Mouse (Mus musculus): Measurements from ENCODE around the gene Slc25a44. TPM values are rescaled to one million over a fixed set of nuclear protein-coding genes. Genes with fewer than 3 reads are reported as not detected.
A peak's percentile ranks its signal among the peaks of the same experiment; 100 is the strongest.

Gene Slc25a44
- polyA plus RNA-seq, 1 experiment from 2014 or later = 18.3 TPM

DNA sequence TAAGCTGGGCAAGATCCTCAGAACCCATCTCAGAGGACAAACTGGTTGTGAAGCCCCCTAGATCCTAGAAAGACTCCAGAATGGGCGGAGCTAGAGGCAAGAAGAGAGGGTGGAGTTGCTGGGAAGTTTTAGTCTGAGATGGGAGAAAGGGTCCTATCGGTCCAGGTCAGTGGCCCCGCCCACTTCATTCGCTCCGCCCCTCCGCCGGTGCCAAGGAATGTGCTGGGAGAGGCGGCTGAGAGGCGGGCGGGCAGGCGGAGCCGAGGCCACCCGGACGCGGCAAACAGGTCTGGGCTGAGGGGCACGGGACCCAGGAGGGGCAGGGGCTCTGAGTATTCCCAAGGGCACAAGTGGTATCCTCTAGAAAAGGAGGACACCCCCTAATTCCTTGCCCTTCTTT, 60.6 kb downstream of the Slc25a44 start, which contains the start of gene Paqr6:
Paqr6 (plus strand) TSS at position 248 of the 400 bp plus-strand sequence.
- peak; percentile 63 for ATAC-seq (ENCODE audit: insufficient read depth)

GRCm38 (mm10) chr3:88363700-88364099, 61.2 kb downstream of the Slc25a44 start:
- WGBS = 45% methylated on average over 4 of the region's 4 CpGs

More for the DNA sequence above, 60.6 kb downstream of the Slc25a44 start, which contains the start of gene Paqr6:
- Histone ChIP-seq H3K9me3 (ENCODE audit: low read depth, low read length) (no peaks in the 10 kb centered on the region), H3K4me1 (ENCODE audit: insufficient read depth) (peaks cover 5% of the 10 kb centered on the region; the same call in 1 of the 2 replicates), H3K27me3 (ENCODE audit: insufficient read depth, low read length) (peaks cover 21% of the 10 kb centered on the region), H3K36me3 (ENCODE audit: insufficient read depth) (peaks cover 33% of the 10 kb centered on the region), H3K4me3 (ENCODE audit: low read depth, low read length) (peak within 1 kb of the TSS; percentile 26), H3K27ac (ENCODE audit: low read depth) (peak within 1 kb of the TSS; percentile 73; the same call in 1 of the 2 replicates), H3K4me2 (peak within 1 kb of the TSS; percentile 55), H3K9ac (peak within 1 kb of the TSS; percentile 7)
- DNase-seq = peak; percentile 91
- TF ChIP-seq CTCF (IDR thresholded peaks at IDR 0.05; ENCODE audit: low read depth) = no peak
- WGBS = 2% methylated on average over 16 of the region's 16 CpGs

DNA sequence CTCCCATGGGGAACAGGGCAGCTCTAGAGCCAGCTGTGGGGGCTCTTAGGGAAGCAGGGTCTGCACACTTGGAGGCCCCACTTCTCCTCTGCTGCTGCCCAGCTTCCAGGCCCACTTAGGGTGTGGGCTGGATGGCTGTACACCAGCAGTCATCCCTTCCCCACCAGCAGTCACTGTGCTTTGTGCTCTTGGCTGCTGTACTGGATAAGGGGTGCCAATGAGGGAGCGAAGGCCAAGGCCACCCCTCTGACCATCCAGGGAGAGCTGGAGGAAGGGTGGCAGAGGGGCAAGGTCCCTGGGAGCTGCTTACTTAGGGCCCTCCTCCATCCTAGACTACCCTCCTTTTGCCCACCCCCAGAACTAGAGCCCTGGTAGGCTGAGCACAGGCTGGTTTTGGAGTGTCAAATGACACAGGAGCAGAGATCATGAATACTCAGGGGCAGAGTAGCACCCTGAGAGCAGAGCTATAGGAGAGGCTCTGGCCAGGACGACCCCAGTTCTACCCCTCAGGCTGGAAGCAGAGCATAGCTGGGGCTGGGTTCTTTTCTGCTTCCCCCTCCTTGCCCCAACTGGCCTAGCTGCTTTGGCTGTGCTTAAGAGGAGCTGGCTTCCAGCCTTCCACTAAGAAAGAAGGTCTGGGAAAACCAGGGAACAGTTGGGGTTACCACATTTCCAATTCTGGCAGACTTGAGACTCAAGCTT, 63.2 kb downstream of the Slc25a44 start:
- ATAC-seq (ENCODE audit: insufficient read depth) = no peak
- no peak overlapping the region for H3K4me3 ChIP-seq (ENCODE audit: low read depth, low read length)
- no peak overlapping the region for H3K9ac ChIP-seq
- H3K4me1 ChIP-seq (ENCODE audit: insufficient read depth) = peaks cover 5% of the 10 kb centered on the region; the same call in 1 of the 2 replicates
- no peak overlapping the region for H3K27ac ChIP-seq (ENCODE audit: low read depth)
- no peak for TF ChIP-seq CTCF (IDR thresholded peaks at IDR 0.05; ENCODE audit: low read depth)
- WGBS = 84% methylated on average over 2 of the region's 2 CpGs
- no peaks in the 10 kb centered on the region for H3K9me3 ChIP-seq (ENCODE audit: low read depth, low read length)
- DNase-seq = no peak
- peaks cover 59% of the 10 kb centered on the region for H3K36me3 ChIP-seq (ENCODE audit: insufficient read depth)
- H3K4me2 ChIP-seq = no peak overlapping the region
- H3K27me3 ChIP-seq (ENCODE audit: insufficient read depth, low read length) = peaks cover 21% of the 10 kb centered on the region

More at GRCm38 (mm10) chr3:88363700-88364099, 61.2 kb downstream of the Slc25a44 start:
- H3K27ac ChIP-seq (ENCODE audit: low read depth) = peak overlapping the region; percentile 73; the same call in 1 of the 2 replicates
- peaks cover 5% of the 10 kb centered on the region; the same call in 1 of the 2 replicates for H3K4me1 ChIP-seq (ENCODE audit: insufficient read depth)
- no peak overlapping the region for H3K9ac ChIP-seq
- DNase-seq = peak; percentile 33
- H3K9me3 ChIP-seq (ENCODE audit: low read depth, low read length) = no peaks in the 10 kb centered on the region
- ATAC-seq (ENCODE audit: insufficient read depth) = peak; percentile 25; the same call in 1 of the 2 replicates
- peaks cover 21% of the 10 kb centered on the region for H3K27me3 ChIP-seq (ENCODE audit: insufficient read depth, low read length)
- TF ChIP-seq CTCF (IDR thresholded peaks at IDR 0.05; ENCODE audit: low read depth) = no peak
- H3K4me3 ChIP-seq (ENCODE audit: low read depth, low read length) = no peak overlapping the region
- H3K36me3 ChIP-seq (ENCODE audit: insufficient read depth) = peaks cover 40% of the 10 kb centered on the region
- H3K4me2 ChIP-seq = peak overlapping the region; percentile 55; the same call in 1 of the 2 replicates

DNA sequence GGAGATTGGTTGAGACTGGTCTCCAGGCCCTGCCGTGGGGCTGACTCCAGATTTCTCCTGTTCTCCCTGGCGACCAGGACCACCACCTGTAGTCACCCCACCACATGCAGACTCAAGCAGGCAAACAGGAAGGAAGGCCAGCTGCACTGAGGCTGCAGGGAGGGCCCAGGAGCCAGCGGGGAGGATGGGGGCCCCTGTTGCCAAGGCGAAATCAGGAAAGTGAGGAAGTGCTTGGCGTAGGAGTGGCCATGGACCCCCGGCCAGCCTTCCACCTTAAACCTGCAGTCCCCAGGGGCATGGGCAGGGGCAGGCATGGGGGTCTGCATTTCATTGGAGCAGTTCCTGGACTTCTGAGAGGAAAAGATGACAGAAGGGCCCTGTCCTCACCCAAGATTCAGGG, 63.8 kb downstream of the Slc25a44 start:
- WGBS = 65% methylated on average over 6 of the region's 6 CpGs
- H3K36me3 ChIP-seq (ENCODE audit: insufficient read depth) = peaks cover 66% of the 10 kb centered on the region
- DNase-seq (no peak), ATAC-seq (ENCODE audit: insufficient read depth) (no peak)
- no peaks in the 10 kb centered on the region for H3K9me3 ChIP-seq (ENCODE audit: low read depth, low read length)
- H3K27me3 ChIP-seq (ENCODE audit: insufficient read depth, low read length) = peaks cover 18% of the 10 kb centered on the region
- no peak overlapping the region for H3K27ac ChIP-seq (ENCODE audit: low read depth)
- peaks cover 5% of the 10 kb centered on the region; the same call in 1 of the 2 replicates for H3K4me1 ChIP-seq (ENCODE audit: insufficient read depth)
- TF ChIP-seq CTCF (IDR thresholded peaks at IDR 0.05; ENCODE audit: low read depth) = no peak
- no peak overlapping the region for H3K4me3 ChIP-seq (ENCODE audit: low read depth, low read length)
- no peak overlapping the region for H3K4me2 ChIP-seq
- H3K9ac ChIP-seq = no peak overlapping the region

Small RNA genes lying within 50 kb of the gene (microRNA-seq; reads per million reads assigned to microRNA genes)
- gene Mir7011 (ENCODE audit: borderline number of aligned reads) = not detected

Other genes starting within 250 kb of the Slc25a44 start
- not detected in 2 replicates for gene Rhbg, start 170.4 kb downstream of the Slc25a44 start, polyA plus RNA-seq (2014; fragmentation: Nextera tagmentation; extraction: Ambion mirVana)
- not detected in 2 replicates for gene Gm38392, start 137.9 kb downstream of the Slc25a44 start, polyA plus RNA-seq (2014; fragmentation: Nextera tagmentation; extraction: Ambion mirVana)
- 9.1 and 9.9 TPM in 2 replicates for gene Tsacc, start 128.1 kb downstream of the Slc25a44 start, polyA plus RNA-seq (2014; fragmentation: Nextera tagmentation; extraction: Ambion mirVana)
- 594 and 602 TPM in 2 replicates for gene Cct3, start 128.0 kb downstream of the Slc25a44 start, polyA plus RNA-seq (2014; fragmentation: Nextera tagmentation; extraction: Ambion mirVana)
- 124 and 129 TPM in 2 replicates for gene Glmp, start 100.1 kb downstream of the Slc25a44 start, polyA plus RNA-seq (2014; fragmentation: Nextera tagmentation; extraction: Ambion mirVana)
- gene Tmem79, start 89.0 kb downstream of the Slc25a44 start, polyA plus RNA-seq (2014; fragmentation: Nextera tagmentation; extraction: Ambion mirVana) = 5.0 and 5.9 TPM in 2 replicates
- 47.8 and 54.4 TPM in 2 replicates for gene Smg5, start 88.9 kb downstream of the Slc25a44 start, polyA plus RNA-seq (2014; fragmentation: Nextera tagmentation; extraction: Ambion mirVana)
- gene Paqr6, start 60.6 kb downstream of the Slc25a44 start, polyA plus RNA-seq (2014; fragmentation: Nextera tagmentation; extraction: Ambion mirVana) = 4.5 and 4.9 TPM in 2 replicates
- 0.19 and 0.24 TPM in 2 replicates for gene Bglap3, start 52.4 kb downstream of the Slc25a44 start, polyA plus RNA-seq (2014; fragmentation: Nextera tagmentation; extraction: Ambion mirVana)
- gene Bglap2, start 46.4 kb downstream of the Slc25a44 start, polyA plus RNA-seq (2014; fragmentation: Nextera tagmentation; extraction: Ambion mirVana) = not detected in 2 replicates
- not detected in 2 replicates for gene Bglap, start 40.7 kb downstream of the Slc25a44 start, polyA plus RNA-seq (2014; fragmentation: Nextera tagmentation; extraction: Ambion mirVana)
- gene Pmf1, start 14.8 kb downstream of the Slc25a44 start, polyA plus RNA-seq (2014; fragmentation: Nextera tagmentation; extraction: Ambion mirVana) = 162 and 173 TPM in 2 replicates
- gene Sema4a, start 36.0 kb upstream of the Slc25a44 start, polyA plus RNA-seq (2014; fragmentation: Nextera tagmentation; extraction: Ambion mirVana) = 2.8 TPM in 2 replicates
- 70.0 TPM in 2 replicates for gene Lmna, start 84.8 kb upstream of the Slc25a44 start, polyA plus RNA-seq (2014; fragmentation: Nextera tagmentation; extraction: Ambion mirVana)
- gene Mex3a, start 107.3 kb upstream of the Slc25a44 start, polyA plus RNA-seq (2014; fragmentation: Nextera tagmentation; extraction: Ambion mirVana) = 25.0 and 25.4 TPM in 2 replicates
- gene Rab25, start 123.2 kb upstream of the Slc25a44 start, polyA plus RNA-seq (2014; fragmentation: Nextera tagmentation; extraction: Ambion mirVana) = 21.3 and 22.1 TPM in 2 replicates
- 77.6 and 93.9 TPM in 2 replicates for gene Lamtor2, start 127.9 kb upstream of the Slc25a44 start, polyA plus RNA-seq (2014; fragmentation: Nextera tagmentation; extraction: Ambion mirVana)
- gene Ubqln4, start 128.6 kb upstream of the Slc25a44 start, polyA plus RNA-seq (2014; fragmentation: Nextera tagmentation; extraction: Ambion mirVana) = 64.9 and 68.5 TPM in 2 replicates
- 278 and 285 TPM in 2 replicates for gene Ssr2, start 150.7 kb upstream of the Slc25a44 start, polyA plus RNA-seq (2014; fragmentation: Nextera tagmentation; extraction: Ambion mirVana)
- 115 and 127 TPM in 2 replicates for gene Arhgef2, start 180.8 kb upstream of the Slc25a44 start, polyA plus RNA-seq (2014; fragmentation: Nextera tagmentation; extraction: Ambion mirVana)
- not detected in 2 replicates for gene Rxfp4, start 228.0 kb upstream of the Slc25a44 start, polyA plus RNA-seq (2014; fragmentation: Nextera tagmentation; extraction: Ambion mirVana)